Mouse (Mus musculus) midbrain, embryonic 13.5 days (tissue): ENCODE data around the gene Tll2. TPM values are rescaled to one million over a fixed set of nuclear protein-coding genes. Genes with fewer than 3 reads are reported as not detected.

Experiments used
- ATAC-seq: fragments of 200-750 bp; cut with Nextera tagmentation; 2 replicates; pipeline ENCODE4 v1.8.0; 2017; ENCODE audit warnings: mild to moderate bottlenecking, moderate TSS enrichment, moderate library complexity
- H3K27ac ChIP-seq: fragments of 300-500 bp; sonication (generic); 2 replicates; pipeline ENCODE4 v1.5.1; 2015; ENCODE audit warnings: inconsistent platforms, mild to moderate bottlenecking, moderate library complexity
- H3K27me3 ChIP-seq: fragments of 300-500 bp; sonication (generic); 2 replicates; pipeline ENCODE4 v1.6.1; 2015; ENCODE audit warnings: mild to moderate bottlenecking, inconsistent platforms
- H3K36me3 ChIP-seq: fragments of 300-500 bp; sonication (generic); 2 replicates; pipeline ENCODE4 v1.6.1; 2015; ENCODE audit warnings: mild to moderate bottlenecking, inconsistent platforms
- H3K4me1 ChIP-seq: fragments of 300-500 bp; sonication (generic); replicated peaks from 2 replicates; pipeline ENCODE4 v1.6.1; 2015; ENCODE audit warnings: inconsistent platforms
- H3K4me2 ChIP-seq: fragments of 300-500 bp; sonication (generic); replicated peaks from 2 replicates; pipeline ENCODE4 v1.6.1; 2015; ENCODE audit warnings: moderate library complexity, mild to moderate bottlenecking, inconsistent platforms
- H3K4me3 ChIP-seq: fragments of 300-500 bp; sonication (generic); replicated peaks from 2 replicates; pipeline ENCODE4 v1.5.1; 2015; ENCODE audit warnings: mild to moderate bottlenecking, inconsistent platforms
- H3K9ac ChIP-seq: fragments of 300-500 bp; sonication (generic); replicated peaks from 2 replicates; pipeline ENCODE4 v1.6.1; 2015; ENCODE audit warnings: mild to moderate bottlenecking, inconsistent platforms
- H3K9me3 ChIP-seq: fragments of 300-500 bp; sonication (generic); 2 replicates; pipeline ENCODE4 v1.6.1; 2016; ENCODE audit warnings: mild to moderate bottlenecking, inconsistent platforms
- WGBS: fragments of 180-500 bp; shearing (Covaris S2); methylation state at CpG from one replicate; pipeline ENCODE4 v1.1.7; 2015; 5-methylcytosine and 5-hydroxymethylcytosine counted together
- polyA plus RNA-seq: library from polyadenylated mRNA; unstranded; fragments of >200 nt; fragmentation: Nextera tagmentation; extraction: Ambion mirVana; gene quantifications from 2 replicates; pipeline ENCODE4 v1.2.1, GENCODE M21; 2015

The Tll2 gene
- polyA plus RNA-seq, 1 experiment from 2014 or later, result 1.6 TPM

DNA sequence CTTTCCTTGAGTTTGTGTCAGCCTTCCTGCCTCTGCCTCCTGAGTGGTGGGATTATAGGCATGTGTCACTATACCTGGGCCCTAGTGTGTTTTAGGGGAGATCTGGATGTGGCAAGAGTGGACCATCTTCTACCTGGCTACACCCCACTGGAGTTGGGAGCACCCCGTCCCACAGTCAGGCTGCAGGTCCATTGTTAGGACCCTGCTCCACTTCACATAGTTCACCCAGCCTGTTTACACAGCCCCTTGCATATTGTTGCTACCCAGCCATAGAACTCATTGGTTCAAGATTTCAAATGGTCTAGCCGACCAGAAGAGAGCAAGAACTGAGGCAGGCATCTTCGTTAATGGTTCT, 54.6 kb downstream of the Tll2 start:
- Histone ChIP-seq H3K9me3 (0 out of 2 replicates have a peak, but pooled peaks cover 5% of the 10 kb centered on the region), H3K4me3 (no peak overlapping the region), H3K27me3 (peaks cover 10% of the 10 kb centered on the region; the same call in 1 of the 2 replicates), H3K9ac (no peak overlapping the region), H3K4me2 (no peak overlapping the region), H3K36me3 (no peaks in the 10 kb centered on the region), H3K27ac (no peak overlapping the region), H3K4me1 (no peaks in the 10 kb centered on the region)
- no peak for ATAC-seq
- WGBS, result 90% methylated on average over 3 of the region's 3 CpGs

DNA sequence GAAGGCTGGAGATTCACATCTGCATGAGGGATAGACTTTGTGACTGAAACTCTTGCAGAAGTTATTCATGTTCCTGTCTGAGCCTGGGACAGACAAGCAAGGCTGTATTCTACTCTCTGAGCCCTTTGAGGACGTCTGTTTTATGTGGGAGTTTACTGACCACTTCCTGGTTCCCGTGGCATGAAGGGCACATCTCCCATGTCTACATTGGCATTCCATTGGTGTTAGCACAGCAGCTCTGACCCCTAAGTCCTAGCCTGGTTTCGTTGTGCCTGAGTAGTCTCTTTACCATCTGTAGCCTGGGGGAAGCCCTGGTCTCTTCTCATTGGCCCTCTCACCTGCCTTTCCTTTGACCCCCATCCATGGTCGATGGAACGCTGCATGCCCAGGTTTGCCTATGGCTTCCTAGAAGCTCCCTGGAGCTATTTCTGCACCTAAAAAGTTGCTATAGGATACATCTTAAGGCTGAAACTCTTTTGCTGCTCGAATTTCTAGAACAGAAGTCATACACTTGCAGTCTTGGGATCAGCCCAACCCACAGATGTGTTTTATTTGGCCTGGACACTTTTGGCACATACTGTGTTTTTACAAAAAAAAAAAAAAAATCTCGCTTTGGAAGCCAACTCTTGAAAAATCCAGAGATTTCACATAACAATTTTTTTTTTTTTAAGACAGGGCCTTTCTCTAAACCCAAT, 55.2 kb downstream of the Tll2 start:
- Histone ChIP-seq H3K27me3 (peaks cover 9% of the 10 kb centered on the region; the same call in 1 of the 2 replicates), H3K9me3 (0 out of 2 replicates have a peak, but pooled peaks cover 5% of the 10 kb centered on the region), H3K4me2 (no peak overlapping the region), H3K36me3 (no peaks in the 10 kb centered on the region), H3K4me3 (no peak overlapping the region), H3K9ac (no peak overlapping the region), H3K27ac (no peak overlapping the region), H3K4me1 (no peaks in the 10 kb centered on the region)
- WGBS, result 81% methylated on average over 7 of the region's 7 CpGs
- ATAC-seq, result no peak

- no peaks in the 10 kb centered on the region for H3K9me3 ChIP-seq
- H3K36me3 ChIP-seq, result no peaks in the 10 kb centered on the region
- no peak overlapping the region for H3K27ac ChIP-seq
- H3K4me2 ChIP-seq, result no peak overlapping the region
- 92% methylated on average over 8 of the region's 8 CpGs for WGBS
- no peaks in the 10 kb centered on the region for H3K27me3 ChIP-seq
- no peak for ATAC-seq
- H3K9ac ChIP-seq, result no peak overlapping the region
- H3K4me1 ChIP-seq, result no peaks in the 10 kb centered on the region
- H3K4me3 ChIP-seq, result no peak overlapping the region
Measured at GRCm38 (mm10) chr19:41140961-41141360, 65.7 kb downstream of the Tll2 start.

DNA sequence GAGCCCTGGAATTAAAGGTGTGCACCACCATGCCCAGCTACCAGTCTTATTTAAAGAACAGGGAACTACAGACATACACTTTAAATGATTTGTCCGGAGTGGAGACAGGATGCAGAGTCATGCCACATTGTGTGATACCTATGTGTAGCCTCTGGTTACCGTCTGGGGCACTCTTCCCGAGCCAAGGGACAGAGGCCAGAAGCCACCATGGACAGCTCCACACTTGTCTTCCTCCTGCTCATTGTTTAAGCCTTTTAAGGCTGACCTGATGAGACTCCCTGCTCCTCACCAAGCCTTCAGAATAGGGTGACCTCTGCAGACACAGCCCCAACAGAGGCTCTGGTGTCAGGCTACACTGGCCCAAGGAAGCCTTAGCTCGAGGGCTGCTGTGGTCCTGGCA, 67.0 kb downstream of the Tll2 start:
- no peaks in the 10 kb centered on the region for H3K36me3 ChIP-seq
- H3K27me3 ChIP-seq, result no peaks in the 10 kb centered on the region
- H3K4me2 ChIP-seq, result no peak overlapping the region
- H3K9ac ChIP-seq, result no peak overlapping the region
- ATAC-seq, result no peak
- WGBS, result 62% methylated on average over 4 of the region's 4 CpGs
- H3K4me1 ChIP-seq, result no peaks in the 10 kb centered on the region
- no peak overlapping the region for H3K27ac ChIP-seq
- H3K4me3 ChIP-seq, result no peak overlapping the region
- H3K9me3 ChIP-seq, result no peaks in the 10 kb centered on the region

DNA sequence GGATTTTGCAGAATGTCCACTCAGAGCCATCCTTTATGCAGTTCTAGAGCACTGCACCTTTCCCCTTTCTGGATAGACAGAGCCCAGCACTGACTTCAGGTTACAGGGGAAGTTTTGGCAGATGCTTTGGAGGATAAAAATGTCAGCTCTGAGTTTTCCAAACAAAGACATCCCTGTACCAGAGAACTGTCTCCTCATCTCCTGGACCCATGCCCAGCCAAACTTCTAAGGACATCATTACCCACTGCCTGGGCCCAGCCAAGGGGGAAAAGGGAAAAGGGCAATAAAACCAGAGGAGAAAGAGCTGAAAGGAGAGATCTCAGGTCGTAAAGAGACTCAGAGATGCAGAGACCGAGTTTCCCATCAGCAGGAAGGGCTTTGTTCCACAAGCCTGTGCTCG, 83.6 kb downstream of the Tll2 start:
- Histone ChIP-seq H3K9me3 (no peaks in the 10 kb centered on the region), H3K9ac (no peak overlapping the region), H3K4me2 (no peak overlapping the region), H3K27ac (no peak overlapping the region), H3K27me3 (peaks cover 23% of the 10 kb centered on the region), H3K4me3 (no peak overlapping the region), H3K36me3 (no peaks in the 10 kb centered on the region), H3K4me1 (no peaks in the 10 kb centered on the region)
- WGBS, result 25% methylated on average over 3 of the region's 3 CpGs
- no peak for ATAC-seq

DNA sequence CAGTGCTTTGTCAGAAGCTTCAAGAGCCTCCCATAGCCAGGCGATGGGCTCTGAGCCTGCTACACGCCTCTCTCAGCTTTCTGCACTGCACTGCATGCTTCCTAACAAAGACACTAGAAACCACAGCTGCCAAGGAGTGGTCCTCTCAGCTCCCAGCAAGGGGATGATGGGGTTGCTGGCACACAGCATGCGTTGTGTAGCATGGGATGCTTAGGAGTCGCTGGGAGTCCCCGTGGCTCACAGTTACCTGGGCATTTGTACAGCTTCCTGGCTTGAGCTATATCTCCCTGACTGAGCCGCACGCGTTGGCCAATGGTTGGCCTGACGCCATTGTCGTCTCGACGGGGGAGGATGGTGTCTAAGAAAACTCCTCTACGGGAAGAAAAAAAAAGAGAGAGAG, 86.7 kb downstream of the Tll2 start:
- ATAC-seq, result no peak
- Histone ChIP-seq H3K4me2 (no peak overlapping the region), H3K36me3 (no peaks in the 10 kb centered on the region), H3K4me3 (no peak overlapping the region), H3K9me3 (no peaks in the 10 kb centered on the region), H3K27ac (no peak overlapping the region), H3K9ac (no peak overlapping the region), H3K4me1 (peaks cover 3% of the 10 kb centered on the region), H3K27me3 (peaks cover 49% of the 10 kb centered on the region)
- WGBS, result 91% methylated on average over 13 of the region's 13 CpGs

DNA sequence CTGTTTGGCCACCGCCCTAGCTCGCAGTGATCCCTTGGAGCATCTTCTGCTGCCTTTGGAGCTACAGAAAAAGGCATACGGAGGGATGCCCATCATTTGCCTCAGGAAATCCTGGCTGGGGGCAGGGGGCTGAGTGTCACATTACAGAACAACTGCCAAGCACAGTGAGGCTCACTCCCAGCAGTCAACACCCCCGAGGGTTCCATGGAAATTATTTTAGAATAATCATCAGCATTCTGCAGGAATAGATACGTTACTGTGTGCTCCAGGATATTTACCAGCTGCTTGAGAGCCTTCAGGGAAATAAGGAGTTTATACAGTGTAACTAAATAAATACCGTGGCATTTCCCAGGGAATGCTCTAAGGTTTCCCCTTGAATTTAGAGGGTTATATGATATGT, 88.3 kb downstream of the Tll2 start:
- peaks cover 18% of the 10 kb centered on the region for H3K4me1 ChIP-seq
- H3K9ac ChIP-seq, result no peak overlapping the region
- H3K9me3 ChIP-seq, result no peaks in the 10 kb centered on the region
- 59% methylated on average over 6 of the region's 6 CpGs for WGBS
- H3K4me3 ChIP-seq, result no peak overlapping the region
- H3K4me2 ChIP-seq, result no peak overlapping the region
- no peak overlapping the region for H3K27ac ChIP-seq
- peaks cover 60% of the 10 kb centered on the region for H3K27me3 ChIP-seq
- no peak for ATAC-seq
- H3K36me3 ChIP-seq, result no peaks in the 10 kb centered on the region

DNA sequence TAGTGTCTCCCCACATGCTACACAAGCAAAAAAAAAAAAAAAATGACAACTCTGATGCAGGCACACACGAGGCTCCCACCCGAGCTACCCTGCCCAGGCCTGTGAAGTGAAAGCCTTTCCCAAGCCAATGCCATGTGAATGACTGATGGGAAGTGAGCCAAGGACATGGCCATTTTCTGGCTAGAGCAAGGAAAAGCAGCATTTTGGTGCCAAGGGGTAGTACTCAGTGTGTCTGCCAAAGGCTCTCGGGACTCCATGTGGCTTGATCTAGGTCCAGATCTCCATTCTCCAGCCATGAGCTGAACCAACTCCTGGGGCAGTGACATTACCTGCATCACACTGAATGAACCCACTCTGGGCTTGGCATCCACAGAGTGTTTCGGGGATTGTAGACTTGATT, 89.3 kb downstream of the Tll2 start:
- peaks cover 70% of the 10 kb centered on the region for H3K27me3 ChIP-seq
- peaks cover 18% of the 10 kb centered on the region for H3K4me1 ChIP-seq
- H3K9ac ChIP-seq, result no peak overlapping the region
- H3K27ac ChIP-seq, result no peak overlapping the region
- 84% methylated on average over 4 of the region's 4 CpGs for WGBS
- no peaks in the 10 kb centered on the region for H3K9me3 ChIP-seq
- ATAC-seq, result no peak
- H3K4me3 ChIP-seq, result no peak overlapping the region
- no peak overlapping the region for H3K4me2 ChIP-seq
- H3K36me3 ChIP-seq, result no peaks in the 10 kb centered on the region

GRCm38 (mm10) chr19:41114611-41115010, 92.0 kb downstream of the Tll2 start:
- 9% methylated on average over 5 of the region's 5 CpGs for WGBS
- no peak overlapping the region for H3K9ac ChIP-seq
- peak; percentile 69 for ATAC-seq
- no peak overlapping the region for H3K4me3 ChIP-seq
- no peaks in the 10 kb centered on the region for H3K36me3 ChIP-seq
- no peaks in the 10 kb centered on the region for H3K9me3 ChIP-seq
- no peak overlapping the region for H3K4me2 ChIP-seq
- H3K27ac ChIP-seq, result no peak overlapping the region
- peaks cover 85% of the 10 kb centered on the region for H3K27me3 ChIP-seq
- H3K4me1 ChIP-seq, result peaks cover 28% of the 10 kb centered on the region

DNA sequence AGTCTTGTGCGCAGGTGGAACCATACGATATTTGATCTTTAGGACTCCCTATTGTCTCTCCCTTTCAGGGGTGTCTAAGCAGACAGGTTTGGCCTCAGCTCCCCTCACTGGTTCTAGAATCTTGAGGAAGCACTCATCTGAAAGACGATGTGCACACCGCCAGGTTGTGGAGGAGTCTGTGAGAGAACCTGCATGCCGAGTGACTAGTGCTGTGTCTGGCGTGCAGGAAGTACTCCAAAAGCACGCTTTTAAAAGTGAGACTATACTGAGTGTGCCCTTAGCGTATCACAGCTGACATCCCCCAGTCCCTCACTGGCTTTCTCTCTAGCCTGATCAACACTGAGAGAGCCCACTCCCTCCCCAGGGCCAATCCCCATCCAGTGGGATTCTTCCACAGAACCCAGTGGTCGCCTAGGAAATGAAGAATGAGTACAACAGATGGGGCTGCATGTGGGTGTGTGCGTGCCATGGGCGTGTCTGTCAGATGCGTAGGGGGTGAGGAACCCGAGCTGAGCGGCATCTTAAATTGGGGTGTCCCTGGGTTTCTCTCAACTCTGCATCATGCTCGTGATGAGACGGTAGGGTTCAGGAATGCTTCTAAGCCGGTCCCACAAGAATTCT, 92.6 kb downstream of the Tll2 start:
- WGBS, result 34% methylated on average over 17 of the region's 17 CpGs
- H3K4me2 ChIP-seq, result peak overlapping the region; percentile 7; the same call in 1 of the 2 replicates

GRCm38 (mm10) chr19:41112609-41113008, 94.0 kb downstream of the Tll2 start:
- H3K36me3 ChIP-seq, result no peaks in the 10 kb centered on the region
- H3K9ac ChIP-seq, result no peak overlapping the region
- 51% methylated on average over 6 of the region's 6 CpGs for WGBS
- no peak overlapping the region for H3K4me2 ChIP-seq
- peaks cover 74% of the 10 kb centered on the region for H3K27me3 ChIP-seq
- ATAC-seq, result no peak
- no peak overlapping the region for H3K4me3 ChIP-seq
- H3K9me3 ChIP-seq, result no peaks in the 10 kb centered on the region
- no peak overlapping the region for H3K27ac ChIP-seq
- peaks cover 38% of the 10 kb centered on the region for H3K4me1 ChIP-seq

More for the DNA sequence above, 92.6 kb downstream of the Tll2 start:
- Histone ChIP-seq H3K9me3 (no peaks in the 10 kb centered on the region), H3K9ac (no peak overlapping the region), H3K27ac (no peak overlapping the region), H3K36me3 (no peaks in the 10 kb centered on the region), H3K4me1 (peaks cover 34% of the 10 kb centered on the region), H3K4me3 (no peak overlapping the region), H3K27me3 (peaks cover 80% of the 10 kb centered on the region)
- ATAC-seq, result peak; percentile 76

- WGBS, result 31% methylated on average over 5 of the region's 5 CpGs
- Histone ChIP-seq H3K27ac (no peak overlapping the region), H3K9ac (no peak overlapping the region), H3K36me3 (no peaks in the 10 kb centered on the region), H3K4me1 (peaks cover 36% of the 10 kb centered on the region), H3K4me2 (no peak overlapping the region; the same call in 1 of the 2 replicates), H3K4me3 (no peak overlapping the region), H3K9me3 (no peaks in the 10 kb centered on the region), H3K27me3 (peaks cover 79% of the 10 kb centered on the region)
- ATAC-seq, result no peak
Measured at GRCm38 (mm10) chr19:41109991-41110390, 96.6 kb downstream of the Tll2 start.
